Mouse (Mus musculus): ENCODE data around the gene Efcab8.
"Not testable (repeated sequence)": the region's sequence is repeated elsewhere in the genome, so short reads cannot be mapped to it uniquely, and the experiment has no call there.

Gene Efcab8

GRCm38 (mm10) chr2:153825900-153826299 lies 46.2 kb downstream of the Efcab8 start:
- not testable (repeated sequence) for DNase-seq (ENCODE audit: low read depth, low spot score)

DNA sequence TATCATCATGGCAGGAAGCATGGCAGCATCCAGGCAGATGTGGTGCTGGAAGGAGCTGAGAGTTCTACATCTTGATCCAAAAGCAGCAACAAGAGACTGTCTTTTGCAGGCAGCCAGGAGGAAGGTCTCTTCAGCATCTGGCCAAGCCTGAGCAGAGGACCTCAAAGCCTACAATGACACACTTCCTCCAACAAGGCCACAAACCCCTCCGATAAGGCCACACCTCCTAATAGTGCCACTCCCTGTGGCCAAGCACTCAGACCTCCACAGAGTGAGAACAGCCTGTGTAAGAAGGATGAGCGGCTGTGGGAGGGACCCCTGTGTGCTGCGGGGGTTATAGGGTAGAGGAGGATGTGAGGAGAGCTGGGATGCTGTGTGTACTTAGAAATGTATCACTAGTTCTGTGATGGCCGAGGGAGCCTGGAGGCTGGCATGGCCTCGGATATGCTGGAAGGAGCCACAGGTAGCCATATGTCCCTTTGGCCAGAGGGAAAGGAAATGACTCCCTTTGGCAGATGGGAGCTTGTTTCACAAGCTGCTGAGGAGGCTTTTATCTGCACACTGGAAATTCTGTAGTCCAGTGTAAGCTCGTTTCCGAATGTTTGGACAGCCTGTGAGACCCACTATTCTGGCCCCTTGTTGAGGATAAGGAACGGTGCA lies 47.6 kb downstream of the Efcab8 start:
- DNase-seq (ENCODE audit: low read depth, low spot score), result no peak

DNA sequence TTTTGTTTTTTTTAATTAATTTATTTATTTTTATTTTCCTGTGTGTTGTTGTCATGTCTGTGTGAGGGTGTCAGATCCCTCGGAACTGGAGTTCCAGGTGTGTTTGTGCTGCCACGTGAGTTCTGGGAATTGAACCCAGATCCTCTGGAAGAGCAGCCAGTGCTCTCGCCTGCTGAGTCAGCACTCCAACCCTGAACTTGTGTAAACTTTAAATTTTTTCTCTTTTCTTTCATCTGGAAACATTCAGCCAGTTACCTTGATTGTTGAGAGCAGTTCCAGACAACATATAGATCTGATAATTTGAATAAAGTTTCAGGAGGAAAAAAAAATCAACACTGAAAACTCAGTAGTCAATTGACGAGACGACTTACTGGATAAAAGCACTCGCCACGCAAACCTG lies 49.0 kb downstream of the Efcab8 start:
- no peak for DNase-seq (ENCODE audit: low read depth, low spot score)

DNA sequence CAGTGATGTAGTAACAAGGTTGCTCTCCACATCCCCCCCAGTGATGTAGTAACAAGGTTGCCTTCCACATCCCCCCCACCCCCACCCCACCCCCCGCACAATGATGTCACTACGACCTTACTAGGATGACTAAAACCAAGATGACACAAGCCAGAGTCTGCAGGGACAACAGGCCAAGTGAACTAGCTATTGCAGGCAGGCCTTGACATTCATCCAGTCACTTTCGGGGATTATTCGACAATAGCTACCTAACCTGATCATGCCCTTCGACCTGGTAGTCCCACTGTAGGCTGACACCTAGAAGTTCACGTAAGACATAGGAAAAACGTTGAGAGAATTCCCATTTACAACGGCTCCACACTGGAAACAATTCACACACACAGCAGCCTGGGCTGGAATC lies 53.6 kb downstream of the Efcab8 start:
- no peak for DNase-seq (ENCODE audit: low read depth, low spot score)

- DNase-seq (ENCODE audit: low read depth, low spot score), result no peak
Measured at GRCm38 (mm10) chr2:153842854-153843253, 63.1 kb downstream of the Efcab8 start.

GRCm38 (mm10) chr2:153848389-153848788 lies 68.7 kb downstream of the Efcab8 start:
- no peak for DNase-seq (ENCODE audit: low read depth, low spot score)

DNA sequence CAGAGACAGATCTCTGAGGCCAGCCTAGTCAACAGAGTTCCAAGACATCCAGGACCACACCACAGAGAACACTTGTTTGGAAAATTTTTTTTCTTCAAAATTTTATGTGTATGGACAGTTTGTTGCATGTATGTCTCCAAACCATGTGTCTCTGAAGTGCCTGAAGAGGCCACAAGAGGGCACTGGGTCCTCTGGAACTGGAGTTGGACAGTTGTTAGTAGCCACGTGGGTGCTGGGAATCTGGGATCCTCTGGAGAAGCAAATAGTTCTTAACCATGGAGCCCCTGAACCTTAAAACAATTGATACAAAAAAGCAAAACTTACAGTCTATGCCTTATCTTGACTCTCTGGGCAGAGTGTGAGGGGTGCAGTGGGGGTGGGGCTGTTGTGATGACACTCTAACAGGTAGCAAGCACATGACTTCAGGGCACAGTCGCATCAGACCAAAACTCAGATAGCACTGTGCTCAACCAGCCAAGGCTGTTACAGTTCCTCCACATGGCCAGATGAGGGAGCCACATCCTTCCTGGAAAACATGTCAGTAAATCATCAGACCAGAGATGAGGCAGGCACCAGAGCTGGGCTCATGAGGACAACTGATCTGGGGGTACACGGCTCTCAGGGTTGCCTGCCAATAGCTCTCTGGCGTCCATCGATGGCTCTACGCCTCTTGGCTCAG lies 70.8 kb downstream of the Efcab8 start:
- DNase-seq (ENCODE audit: low read depth, low spot score), result no peak

GRCm38 (mm10) chr2:153851030-153851360 lies 71.3 kb downstream of the Efcab8 start:
- DNase-seq (ENCODE audit: low read depth, low spot score), result no peak

- no peak for DNase-seq (ENCODE audit: low read depth, low spot score)
Measured at GRCm38 (mm10) chr2:153853544-153853943, 73.8 kb downstream of the Efcab8 start.

GRCm38 (mm10) chr2:153859581-153859980 lies 79.8 kb downstream of the Efcab8 start:
- no peak for DNase-seq (ENCODE audit: low read depth, low spot score)

DNA sequence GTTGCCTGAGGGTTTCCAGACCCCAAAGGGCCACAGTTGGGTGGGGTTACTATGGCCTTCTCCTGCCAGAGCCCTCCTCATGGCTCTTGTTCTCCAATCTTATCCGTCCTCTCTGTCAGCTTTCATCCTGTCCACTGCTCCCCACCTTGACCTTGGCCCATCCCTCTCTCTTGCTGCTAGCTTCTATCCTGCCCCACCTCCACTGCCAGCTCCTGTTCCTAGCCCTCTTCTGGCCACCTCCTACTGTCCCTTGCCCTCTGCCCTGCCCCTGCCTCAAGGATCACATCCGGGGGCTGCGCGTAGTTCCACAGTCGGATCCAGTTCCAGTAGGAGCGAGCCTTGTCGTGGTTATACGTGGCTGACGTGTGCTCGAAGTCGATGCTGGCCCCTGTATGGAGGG lies 80.6 kb downstream of the Efcab8 start:
- no peak for DNase-seq (ENCODE audit: low read depth, low spot score)

GRCm38 (mm10) chr2:153860715-153861114 lies 81.0 kb downstream of the Efcab8 start:
- DNase-seq (ENCODE audit: low read depth, low spot score), result no peak

DNA sequence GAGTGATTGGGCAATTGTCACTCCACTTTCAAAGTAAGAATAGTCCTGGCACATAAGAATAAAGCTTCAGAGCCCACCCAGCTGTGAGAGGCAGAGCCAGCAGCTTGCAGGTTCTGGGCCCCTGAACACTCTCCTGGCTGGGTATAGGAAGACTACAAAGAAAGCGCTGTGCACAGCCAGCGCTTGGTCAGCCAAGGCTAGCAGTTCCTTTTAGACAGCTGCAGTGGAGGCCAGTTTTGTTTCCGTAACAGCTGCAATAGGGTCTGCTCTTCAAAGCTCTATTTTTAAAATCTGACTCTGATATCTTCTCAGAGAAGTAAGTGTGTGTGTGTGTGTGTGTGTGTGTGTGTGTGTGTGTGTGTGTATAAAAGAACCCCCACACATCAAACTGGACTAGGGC lies 82.2 kb downstream of the Efcab8 start:
- no peak for DNase-seq (ENCODE audit: low read depth, low spot score)

- no peak for DNase-seq (ENCODE audit: low read depth, low spot score)
Measured at GRCm38 (mm10) chr2:153870984-153871383, 91.3 kb downstream of the Efcab8 start, which contains the start of gene Sun5. Sun5 (minus strand) TSS chr2:153871084.

GRCm38 (mm10) chr2:153874745-153875144 lies 95.0 kb downstream of the Efcab8 start, which contains the start of gene Bpifb2:
Bpifb2 (plus strand) TSS chr2:153875045.
- no peak for DNase-seq (ENCODE audit: low read depth, low spot score)

Data from c-Kit-negative CD71-positive TER-119-positive erythroid progenitor cells, embryonic 14.5 days (primary cell).